Mouse (Mus musculus) forebrain, embryonic 16.5 days (tissue): ENCODE measurements around the gene Sult4a1. TPM values are rescaled to one million over a fixed set of nuclear protein-coding genes. Genes with fewer than 3 reads are reported as not detected.
A peak's percentile ranks its signal among the peaks of the same experiment; 100 is the strongest.

Experiments
- ATAC-seq: fragments of 200-750 bp; cut with Nextera tagmentation; 2 replicates; pipeline ENCODE4 v1.8.0; 2017; ENCODE audit warnings: mild to moderate bottlenecking, moderate library complexity
- H3K27ac ChIP-seq: fragments of 300-500 bp; sonication (generic); 2 replicates; pipeline ENCODE4 v1.5.1; 2014; ENCODE audit warnings: low read length, control low read depth
- H3K27me3 ChIP-seq: fragments of 300-500 bp; sonication (generic); replicated peaks from 2 replicates; pipeline ENCODE4 v1.6.1; 2014; ENCODE audit warnings: low read length; ENCODE audit not compliant: control insufficient read depth, insufficient read depth
- H3K36me3 ChIP-seq: fragments of 300-500 bp; sonication (generic); 2 replicates; pipeline ENCODE4 v1.6.1; 2014; ENCODE audit not compliant: control insufficient read depth, insufficient read depth
- H3K4me1 ChIP-seq: fragments of 300-500 bp; sonication (generic); replicated peaks from 2 replicates; pipeline ENCODE4 v1.6.1; 2014; ENCODE audit warnings: low read length; ENCODE audit not compliant: control insufficient read depth, insufficient read depth
- H3K4me2 ChIP-seq: fragments of 300-500 bp; sonication (generic); 2 replicates; pipeline ENCODE4 v1.6.1; 2014; ENCODE audit warnings: mild to moderate bottlenecking, low read length, control low read depth
- H3K4me3 ChIP-seq: fragments of 300-500 bp; sonication (generic); replicated peaks from 2 replicates; pipeline ENCODE4 v1.5.1; 2014; ENCODE audit warnings: mild to moderate bottlenecking, low read length, control low read depth
- H3K9ac ChIP-seq: fragments of 300-500 bp; sonication (generic); replicated peaks from 2 replicates; pipeline ENCODE4 v1.6.1; 2014; ENCODE audit warnings: low read depth, low read length, control low read depth
- H3K9me3 ChIP-seq: fragments of 300-500 bp; sonication (generic); 2 replicates; pipeline ENCODE4 v1.6.1; 2016; ENCODE audit warnings: low read length; ENCODE audit not compliant: control insufficient read depth
- WGBS: fragments of 180-500 bp; shearing (Covaris S2); extraction: QIAGEN DNeasy Blood & Tissue Kit; methylation state at CpG from one replicate; pipeline ENCODE4 v1.1.7; 2014; 5-methylcytosine and 5-hydroxymethylcytosine counted together
- polyA plus RNA-seq: library from polyadenylated mRNA; unstranded; fragments of >200 nt; fragmentation: Nextera tagmentation; extraction: Ambion mirVana; gene quantifications from 2 replicates; pipeline ENCODE4 v1.2.1, GENCODE M21; 2015

Gene Sult4a1
- polyA plus RNA-seq, 1 experiment from 2014 or later, result 92.7 TPM

GRCm38 (mm10) chr15:84079519-84079918 lies 26.0 kb downstream of the Sult4a1 start:
- 92% methylated on average over 2 of the region's 2 CpGs for WGBS
- Histone ChIP-seq H3K4me3 (no peak overlapping the region), H3K9ac (no peak overlapping the region), H3K27me3 (no peaks in the 10 kb centered on the region), H3K36me3 (no peaks in the 10 kb centered on the region), H3K9me3 (no peaks in the 10 kb centered on the region), H3K4me2 (no peak overlapping the region), H3K27ac (no peak overlapping the region), H3K4me1 (peaks cover 4% of the 10 kb centered on the region)
- no peak for ATAC-seq

- Histone ChIP-seq H3K9me3 (no peaks in the 10 kb centered on the region), H3K4me1 (peaks cover 7% of the 10 kb centered on the region), H3K27ac (no peak overlapping the region), H3K4me2 (no peak overlapping the region), H3K9ac (no peak overlapping the region), H3K27me3 (no peaks in the 10 kb centered on the region), H3K36me3 (no peaks in the 10 kb centered on the region), H3K4me3 (no peak overlapping the region)
- 63% methylated on average over 13 of the region's 13 CpGs for WGBS
- ATAC-seq, result no peak
Measured at GRCm38 (mm10) chr15:84078667-84079066, 26.9 kb downstream of the Sult4a1 start.

- H3K27ac ChIP-seq, result no peak overlapping the region
- H3K36me3 ChIP-seq, result no peaks in the 10 kb centered on the region
- no peak for ATAC-seq
- no peak overlapping the region for H3K4me3 ChIP-seq
- no peaks in the 10 kb centered on the region for H3K9me3 ChIP-seq
- H3K4me1 ChIP-seq, result peaks cover 7% of the 10 kb centered on the region
- no peaks in the 10 kb centered on the region for H3K27me3 ChIP-seq
- H3K9ac ChIP-seq, result no peak overlapping the region
- 58% methylated on average over 17 of the region's 17 CpGs for WGBS
- no peak overlapping the region for H3K4me2 ChIP-seq
Measured at GRCm38 (mm10) chr15:84077151-84077550, 28.4 kb downstream of the Sult4a1 start.

GRCm38 (mm10) chr15:84074705-84075185 lies 30.8 kb downstream of the Sult4a1 start:
- no peak overlapping the region for H3K4me3 ChIP-seq
- peak overlapping the region; percentile 28 for H3K4me2 ChIP-seq
- H3K9me3 ChIP-seq, result no peaks in the 10 kb centered on the region
- no peak for ATAC-seq
- H3K4me1 ChIP-seq, result peaks cover 15% of the 10 kb centered on the region
- 15% methylated on average over 17 of the region's 17 CpGs for WGBS
- no peaks in the 10 kb centered on the region for H3K27me3 ChIP-seq
- no peak overlapping the region for H3K27ac ChIP-seq
- H3K9ac ChIP-seq, result 0 out of 2 replicates have a peak overlapping the region, but pooled peaks have one; percentile 22
- no peaks in the 10 kb centered on the region for H3K36me3 ChIP-seq

- H3K36me3 ChIP-seq, result no peaks in the 10 kb centered on the region
- H3K9ac ChIP-seq, result no peak overlapping the region
- peak overlapping the region; percentile 28 for H3K4me2 ChIP-seq
- no peak overlapping the region for H3K4me3 ChIP-seq
- no peaks in the 10 kb centered on the region for H3K27me3 ChIP-seq
- H3K9me3 ChIP-seq, result no peaks in the 10 kb centered on the region
- ATAC-seq, result no peak; the same call in 1 of the 2 replicates
- H3K27ac ChIP-seq, result no peak overlapping the region
- peaks cover 21% of the 10 kb centered on the region for H3K4me1 ChIP-seq
- 9% methylated on average over 11 of the region's 15 CpGs for WGBS
Measured at GRCm38 (mm10) chr15:84073911-84074704, 31.4 kb downstream of the Sult4a1 start.

GRCm38 (mm10) chr15:84073058-84073457 lies 32.5 kb downstream of the Sult4a1 start:
- Histone ChIP-seq H3K4me3 (no peak overlapping the region), H3K9ac (no peak overlapping the region), H3K27me3 (no peaks in the 10 kb centered on the region), H3K9me3 (no peaks in the 10 kb centered on the region), H3K4me1 (peaks cover 31% of the 10 kb centered on the region), H3K27ac (no peak overlapping the region), H3K4me2 (no peak overlapping the region), H3K36me3 (no peaks in the 10 kb centered on the region)
- ATAC-seq, result no peak
- WGBS, result 27% methylated on average over 8 of the region's 8 CpGs

GRCm38 (mm10) chr15:84072226-84072625 lies 33.3 kb downstream of the Sult4a1 start:
- peaks cover 33% of the 10 kb centered on the region for H3K4me1 ChIP-seq
- H3K9me3 ChIP-seq, result no peaks in the 10 kb centered on the region
- no peak overlapping the region for H3K4me3 ChIP-seq
- no peak overlapping the region for H3K4me2 ChIP-seq
- WGBS, result 15% methylated on average over 7 of the region's 7 CpGs
- H3K27me3 ChIP-seq, result no peaks in the 10 kb centered on the region
- no peak overlapping the region for H3K9ac ChIP-seq
- H3K27ac ChIP-seq, result no peak overlapping the region
- H3K36me3 ChIP-seq, result no peaks in the 10 kb centered on the region
- peak; percentile 26; the same call in 1 of the 2 replicates for ATAC-seq

GRCm38 (mm10) chr15:84070116-84070676 lies 35.4 kb downstream of the Sult4a1 start:
- no peak for ATAC-seq
- no peaks in the 10 kb centered on the region for H3K36me3 ChIP-seq
- H3K4me1 ChIP-seq, result peaks cover 34% of the 10 kb centered on the region
- no peaks in the 10 kb centered on the region for H3K27me3 ChIP-seq
- WGBS, result 7% methylated on average over 13 of the region's 13 CpGs
- H3K27ac ChIP-seq, result peak overlapping the region; percentile 80
- H3K4me3 ChIP-seq, result no peak overlapping the region
- peaks cover 6% of the 10 kb centered on the region for H3K9me3 ChIP-seq
- peak overlapping the region; percentile 28 for H3K4me2 ChIP-seq
- H3K9ac ChIP-seq, result no peak overlapping the region

GRCm38 (mm10) chr15:84069455-84070050 lies 36.0 kb downstream of the Sult4a1 start:
- Histone ChIP-seq H3K9me3 (peaks cover 6% of the 10 kb centered on the region), H3K9ac (peak overlapping the region; percentile 31), H3K27ac (peak overlapping the region; percentile 80), H3K4me1 (peaks cover 31% of the 10 kb centered on the region), H3K27me3 (no peaks in the 10 kb centered on the region), H3K4me2 (peak overlapping the region; percentile 28), H3K36me3 (no peaks in the 10 kb centered on the region), H3K4me3 (0 out of 2 replicates have a peak overlapping the region, but pooled peaks have one; percentile 11)
- ATAC-seq, result peak; percentile 43
- 6% methylated on average over 16 of the region's 16 CpGs for WGBS
